Mouse (Mus musculus) liver, adult 2 months (tissue): ENCODE measurements at regions not wholly inside any gene's neighbourhood (a gene's known extent, or its start where the extent isn't known, plus 50 kb on each side); places are given as distances from the start of the nearest gene placed in this dataset.
"Not testable (repeated sequence)": the region's sequence is repeated elsewhere in the genome, so short reads cannot be mapped to it uniquely, and the experiment has no call there.

Experiments
- CTCF ChIP-seq: fragments of 200-500 bp; IDR thresholded peaks from 2 replicates; pipeline ENCODE4 v1.5.1; 2011; ENCODE audit warnings: low read depth, low read length, control low read depth
- POLR2A ChIP-seq: fragments of 200-500 bp; IDR thresholded peaks from 2 replicates; pipeline ENCODE4 v1.6.1; 2011; ENCODE audit warnings: low read length, control low read depth; ENCODE audit not compliant: insufficient read depth; ENCODE audit errors: extremely low read depth

- TF ChIP-seq CTCF, POLR2A: not testable (repeated sequence)
Measured at GRCm38 (mm10) chrX:42006573-42007226, 52.8 kb upstream of the Xiap start.
